In the genomic region with DNA sequence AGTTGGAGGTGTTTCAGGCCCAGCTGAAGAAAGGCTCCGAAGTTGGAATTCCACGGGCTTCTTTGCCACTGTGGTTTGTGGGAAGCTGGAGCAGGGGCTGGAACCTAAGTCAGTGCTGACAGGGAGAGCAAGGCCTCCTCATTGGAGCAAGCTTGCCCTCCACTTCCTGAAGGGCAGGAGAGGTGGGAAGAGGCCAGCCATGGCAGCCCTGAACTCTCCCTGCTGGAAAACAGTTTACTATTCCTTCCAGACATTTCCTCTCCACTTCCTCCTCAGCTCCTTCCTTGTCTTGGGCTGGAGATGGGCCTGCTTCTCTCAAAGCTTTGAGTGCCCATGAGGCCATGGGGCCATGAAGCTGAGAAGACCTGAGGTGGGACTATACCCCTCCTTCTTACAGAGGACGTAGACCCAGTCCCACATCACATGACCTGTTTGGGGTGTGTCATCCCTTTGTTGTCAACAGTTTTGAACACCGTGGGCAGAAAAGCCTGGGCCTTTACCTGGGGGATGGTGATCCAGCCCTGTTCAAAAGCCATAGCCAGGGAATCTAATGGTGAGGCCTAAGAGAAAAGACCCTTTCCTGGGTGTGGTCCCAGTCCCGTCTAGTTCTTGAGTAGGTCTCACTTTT, we compare ENCODE assay signal across 8 mouse cellular contexts. TPM values are rescaled to one million over a fixed set of nuclear protein-coding genes. Genes with fewer than 3 reads are reported as not detected.
DNase-seq lines count a peak whose midpoint lies in the region; ATAC-seq and TF ChIP-seq lines count a peak whose summit lies in the region.

No protein-coding gene starts in this region.

- no peaks in the 10 kb centered on the region for H3K36me3 ChIP-seq in forebrain, embryonic 12.5 days (replicated peaks)
- H3K36me3 ChIP-seq in forebrain, embryonic 14.5 days (ENCODE audit: control insufficient read depth, insufficient read depth, low read length), result peaks cover 4% of the 10 kb centered on the region; the same call in 1 of the 2 replicates
- H3K36me3 ChIP-seq in liver, adult 2 months (ENCODE audit: control insufficient read depth, insufficient read depth, low read length), result no peaks in the 10 kb centered on the region
- H3K36me3 ChIP-seq in embryonic facial prominence, embryonic 13.5 days, result 0 out of 2 replicates have a peak, but pooled peaks cover 8% of the 10 kb centered on the region
- H3K36me3 ChIP-seq in macrophage (ENCODE audit: inconsistent target), result no peaks in the 10 kb centered on the region

- H3K79me2 ChIP-seq in liver, adult 2 months (ENCODE audit: control insufficient read depth, insufficient read depth, low read length), result peaks cover 41% of the 10 kb centered on the region
- peaks cover 55% of the 10 kb centered on the region for H3K79me2 ChIP-seq in macrophage (ENCODE audit: inconsistent target)

- peaks cover 57% of the 10 kb centered on the region for H3K4me1 ChIP-seq in forebrain, embryonic 12.5 days
- H3K4me1 ChIP-seq in forebrain, embryonic 14.5 days (ENCODE audit: control insufficient read depth, insufficient read depth, low read length), result peaks cover 18% of the 10 kb centered on the region
- H3K4me1 ChIP-seq in liver, adult 2 months (ENCODE audit: control insufficient read depth, insufficient read depth, low read length), result peaks cover 25% of the 10 kb centered on the region
- peaks cover 57% of the 10 kb centered on the region for H3K4me1 ChIP-seq in embryonic facial prominence, embryonic 13.5 days

- no peak for DNase-seq in forebrain, embryonic 14.5 days (ENCODE audit: low spot score)
- DNase-seq in liver, adult 2 months (ENCODE audit: extremely low read depth, low read depth, low spot score), result no peak
- DNase-seq in liver, result no peak
- no peak for DNase-seq in thymus, postnatal 36 days

- no peak for ATAC-seq in forebrain, embryonic 12.5 days (ENCODE audit: low FRiP score)
- ATAC-seq in forebrain, embryonic 14.5 days, result no peak
- ATAC-seq in embryonic facial prominence, embryonic 13.5 days (ENCODE audit: insufficient number of reproducible peaks, insufficient read depth, low FRiP score, low TSS enrichment, low read depth), result no peak
- ATAC-seq in erythroid progenitor cell, adult 5-6 weeks (replicated peaks; ENCODE audit: low FRiP score, poor library complexity, severe bottlenecking), result no peak

- no peak for TF ChIP-seq POLR2A in liver, adult 2 months (IDR thresholded peaks at IDR 0.05; ENCODE audit: extremely low read depth, insufficient read depth, low read length)

- 66% methylated on average over 5 of the region's 5 CpGs for WGBS in forebrain, embryonic 12.5 days
- 58% methylated on average over 5 of the region's 5 CpGs for WGBS in forebrain, embryonic 14.5 days
- 50% methylated on average over 5 of the region's 5 CpGs for WGBS in liver, adult 2 months
- 62% methylated on average over 5 of the region's 5 CpGs for WGBS in embryonic facial prominence, embryonic 13.5 days
- 55% methylated on average over 5 of the region's 5 CpGs for WGBS in macrophage (ENCODE audit: missing documents)

- no peak overlapping the region for H3K4me2 ChIP-seq in forebrain, embryonic 12.5 days
- H3K4me2 ChIP-seq in forebrain, embryonic 14.5 days (ENCODE audit: low read length), result no peak overlapping the region
- 0 out of 2 replicates have a peak overlapping the region, but pooled peaks have one; percentile 7 for H3K4me2 ChIP-seq in embryonic facial prominence, embryonic 13.5 days

- no peaks in the 10 kb centered on the region for H3K9me3 ChIP-seq in forebrain, embryonic 12.5 days
- H3K9me3 ChIP-seq in forebrain, embryonic 14.5 days (replicated peaks; ENCODE audit: control insufficient read depth, low read length), result no peaks in the 10 kb centered on the region
- H3K9me3 ChIP-seq in embryonic facial prominence, embryonic 13.5 days, result no peaks in the 10 kb centered on the region

- no peak overlapping the region for H3K9ac ChIP-seq in forebrain, embryonic 12.5 days
- H3K9ac ChIP-seq in forebrain, embryonic 14.5 days (ENCODE audit: low read length), result no peak overlapping the region
- H3K9ac ChIP-seq in liver, adult 2 months (ENCODE audit: low read depth, low read length), result no peak overlapping the region
- H3K9ac ChIP-seq in embryonic facial prominence, embryonic 13.5 days, result 0 out of 2 replicates have a peak overlapping the region, but pooled peaks have one; percentile 32

- no peak overlapping the region for H3K4me3 ChIP-seq in forebrain, embryonic 12.5 days (replicated peaks)
- H3K4me3 ChIP-seq in forebrain, embryonic 14.5 days (ENCODE audit: low read depth, low read length), result no peak overlapping the region
- H3K4me3 ChIP-seq in liver, adult 2 months (ENCODE audit: insufficient read depth, low read depth, low read length), result no peak overlapping the region
- H3K4me3 ChIP-seq in embryonic facial prominence, embryonic 13.5 days, result no peak overlapping the region
- H3K4me3 ChIP-seq in macrophage (ENCODE audit: inconsistent target), result no peak overlapping the region

- H3K27ac ChIP-seq in forebrain, embryonic 12.5 days, result 0 out of 2 replicates have a peak overlapping the region, but pooled peaks have one; percentile 8
- no peak overlapping the region for H3K27ac ChIP-seq in forebrain, embryonic 14.5 days (ENCODE audit: low read depth, low read length)
- H3K27ac ChIP-seq in liver, adult 2 months (replicated peaks; ENCODE audit: insufficient read depth, low read depth, low read length), result peak overlapping the region; percentile 30
- H3K27ac ChIP-seq in embryonic facial prominence, embryonic 13.5 days, result peak overlapping the region; percentile 48
- H3K27ac ChIP-seq in macrophage, result peak overlapping the region; percentile 97

- TF ChIP-seq CTCF in liver, adult 2 months (IDR thresholded peaks at IDR 0.05; ENCODE audit: low read depth, low read length), result no peak

- H3K27me3 ChIP-seq in forebrain, embryonic 12.5 days, result no peaks in the 10 kb centered on the region
- no peaks in the 10 kb centered on the region for H3K27me3 ChIP-seq in forebrain, embryonic 14.5 days (replicated peaks; ENCODE audit: control insufficient read depth, insufficient read depth, low read length)
- H3K27me3 ChIP-seq in liver, adult 2 months (ENCODE audit: control insufficient read depth, insufficient read depth, low read length), result no peaks in the 10 kb centered on the region
- H3K27me3 ChIP-seq in embryonic facial prominence, embryonic 13.5 days, result no peaks in the 10 kb centered on the region

RNA-seq across cellular contexts. Expression of a gene that starts 4.0 kb away (rescaled TPM):
- 7.2 and 8.1 TPM in 2 replicates for polyA plus RNA-seq in forebrain, embryonic 12.5 days (2016; fragmentation: Nextera tagmentation; extraction: Ambion mirVana)
- polyA plus RNA-seq in forebrain, embryonic 14.5 days (2014; fragmentation: Nextera tagmentation; extraction: Ambion mirVana), result 6.8 and 7.6 TPM in 2 replicates
- 1.0 and 1.1 TPM in 2 replicates for total RNA-seq in liver, adult 2 months (2014; rRNA removed)
- 4.1 and 4.7 TPM in 2 replicates for polyA plus RNA-seq in liver, adult 2 months (2012; rRNA removed)
- polyA plus RNA-seq in embryonic facial prominence, embryonic 13.5 days (2015; fragmentation: Nextera tagmentation; extraction: Ambion mirVana), result 5.7 and 6.0 TPM in 2 replicates
- total RNA-seq in macrophage (2018; cell fraction: chromatin; rRNA removed), result 10 to 100 TPM in 21 of 26 experiments, 1 to 10 TPM in 5; 3.0 to 55.2 (median 34.8) TPM
- 10 to 100 TPM in 25 of 26 experiments, 1 to 10 TPM in 1; 6.5 to 66.5 (median 35.6) TPM for total RNA-seq in macrophage (2018; cell fraction: cytosol; rRNA removed)
- total RNA-seq in macrophage (2018; cell fraction: nucleus; rRNA removed), result 10 to 100 TPM in 24 of 26 experiments, 1 to 10 TPM in 2; 4.1 to 71.3 (median 38.9) TPM
- polyA plus RNA-seq in macrophage (2018), result 21.8 to 49.6 TPM (median 29.0 TPM) in 3 replicates
- 3.8 and 5.4 TPM in 2 replicates for total RNA-seq in erythroid progenitor cell, adult 5-6 weeks (2015; ENCODE audit: low replicate concordance)
- total RNA-seq in erythroid progenitor cell, adult 5-6 weeks (2017; ENCODE audit: low replicate concordance), result 1.4 and 3.5 TPM in 2 replicates
